Comparison of ENCODE assay signal across 24 mouse cellular contexts in the genomic region with DNA sequence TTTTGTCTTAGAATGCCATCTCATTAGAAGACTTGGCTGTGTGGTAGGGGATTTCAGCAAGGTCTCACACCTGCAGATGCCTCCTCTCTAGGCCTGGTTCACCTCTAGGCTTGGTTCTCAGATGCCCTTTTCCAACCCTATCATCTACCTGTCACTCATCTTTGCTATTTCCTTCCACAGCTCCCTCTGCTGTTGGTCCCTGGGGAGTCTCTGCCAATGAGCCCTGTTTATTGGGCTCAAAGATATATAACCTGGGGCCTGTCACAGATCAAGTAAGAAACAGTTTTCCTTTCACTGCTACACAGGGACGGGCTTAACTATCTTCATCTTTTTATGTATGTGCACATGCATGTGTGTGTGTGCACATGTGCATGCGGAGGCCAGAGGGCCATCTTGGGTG. TPM values are rescaled to one million over a fixed set of nuclear protein-coding genes. Genes with fewer than 3 reads are reported as not detected.
DNase-seq lines count a peak whose midpoint lies in the region; TF ChIP-seq lines count a peak whose summit lies in the region.
"Had no signal": no experiment of that assay in that cellular context is flagged by ENCODE, and none has a peak within 500 bp of the region (broad histone marks: within the 10 kb centered on the region; RNA-seq: fewer than 3 reads in every experiment).

No protein-coding gene starts in this region.

- H3K4me2 ChIP-seq in CH12.LX (ENCODE audit: insufficient read depth, low read depth, poor library complexity, severe bottlenecking) = no peak overlapping the region
- H3K4me2 ChIP-seq: forebrain, embryonic 12.5 days; intestine, embryonic 15.5 days; liver, embryonic 12.5 days; stomach, embryonic 15.5 days had no signal

- TF ChIP-seq EP300 in CH12.LX (IDR thresholded peaks at IDR 0.05; ENCODE audit: low read length) = no peak

- no peak for TF ChIP-seq CTCF in thymus, adult 2 months (IDR thresholded peaks at IDR 0.05; ENCODE audit: borderline replicate concordance, control insufficient read depth, extremely low read depth, insufficient read depth, low read length, poor library complexity)
- TF ChIP-seq CTCF in CH12.LX (conservative IDR thresholded peaks at IDR 0.05 in 1 of 2, IDR thresholded peaks at IDR 0.05 in 1 of 2; ENCODE audit: low read depth in 2 of 2, low read length in 2 of 2) = peak in 1 of 2 experiments; percentile 11; a peak in 1 of 4 replicates

- TF ChIP-seq RAD21 in CH12.LX (IDR thresholded peaks at IDR 0.05; ENCODE audit: low read depth, low read length) = no peak

- no peaks in the 10 kb centered on the region for H3K27me3 ChIP-seq in thymus, adult 2 months (ENCODE audit: control insufficient read depth, insufficient read depth, low read length)
- H3K27me3 ChIP-seq in CH12.LX (replicated peaks) = no peaks in the 10 kb centered on the region
- H3K27me3 ChIP-seq: intestine, embryonic 15.5 days; stomach, embryonic 15.5 days had no signal

- no peak for TF ChIP-seq POLR2A in thymus, adult 2 months (IDR thresholded peaks at IDR 0.05; ENCODE audit: control insufficient read depth, extremely low read depth, insufficient read depth, low read length, poor library complexity)
- TF ChIP-seq POLR2A in CH12.LX (IDR thresholded peaks at IDR 0.05; ENCODE audit: low read depth, low read length) = no peak

- dilution Hi-C loops in CH12.LX (cut with MboI; ENCODE audit: extremely low pct_ligation_motif_present, extremely low pct_unique_long_range_greater_than_20kb, low sequenced_read_pairs) = no loop called here

- no peak overlapping the region for H3K9ac ChIP-seq in CH12.LX (ENCODE audit: insufficient read depth, low read depth)
- H3K9ac ChIP-seq: forebrain, embryonic 12.5 days; forebrain, postnatal 0 days; intestine, embryonic 15.5 days; liver, embryonic 12.5 days; liver, postnatal 0 days; stomach, embryonic 15.5 days had no signal

- no peaks in the 10 kb centered on the region for H3K36me3 ChIP-seq in thymus, adult 2 months (ENCODE audit: control insufficient read depth, insufficient read depth, low read length)
- peaks cover 0 to 3% of the 10 kb centered on the region in 2 experiments for H3K36me3 ChIP-seq in CH12.LX (replicated peaks in 1 of 2; ENCODE audit: control insufficient read depth in 1 of 2, insufficient read depth in 1 of 2, low read length in 1 of 2)
- H3K36me3 ChIP-seq: intestine, embryonic 15.5 days had no signal

- DNase-seq in thymus, adult 2 months = peak; percentile 49
- DNase-seq in thymus, adult 18-20 months = no peak
- DNase-seq in CH12.LX (ENCODE audit: extremely low read depth) = peak; percentile 12
- DNase-seq in thymus, postnatal 14 days = peak; percentile 61
- DNase-seq in ovary, adult 18-20 months (ENCODE audit: low spot score) = no peak
- DNase-seq in ovary, postnatal 14 days (ENCODE audit: low spot score) = no peak
- DNase-seq: adrenal gland, postnatal 25 days; cerebellum, adult 11-12 months; cerebellum, adult 9-11 months; forebrain, postnatal 0 days; gastrocnemius, postnatal 10 days; heart, postnatal 14 days; kidney, postnatal 25 days; left cerebral cortex, postnatal 4 days; liver, postnatal 0 days; lung, postnatal 4 days; midbrain, embryonic 14.5 days; right cerebral cortex, postnatal 25 days had no signal

- in situ Hi-C loops in CH12.LX (cut with MboI; ENCODE audit: low pct_ligation_motif_present, low pct_unique_long_range_greater_than_20kb, low sequenced_read_pairs) = no loop called here

- H3K79me2 ChIP-seq in CH12.LX (replicated peaks; ENCODE audit: control insufficient read depth, extremely low read depth, insufficient read depth, poor library complexity, severe bottlenecking) = no peaks in the 10 kb centered on the region

- peaks cover 9% of the 10 kb centered on the region for H3K4me1 ChIP-seq in thymus, adult 2 months (replicated peaks; ENCODE audit: control insufficient read depth, insufficient read depth, low read length)
- peaks cover 0 to 4% of the 10 kb centered on the region in 2 experiments; a peak in 1 of 4 replicates for H3K4me1 ChIP-seq in CH12.LX (ENCODE audit: control insufficient read depth in 1 of 2, insufficient read depth in 2 of 2)
- H3K4me1 ChIP-seq: intestine, embryonic 15.5 days; liver, embryonic 12.5 days; megakaryocyte, embryonic 14.5 days had no signal

- no peak overlapping the region for H3K4me3 ChIP-seq in thymus, adult 2 months (ENCODE audit: control insufficient read depth, insufficient read depth, low read length)
- no peak overlapping the region for H3K4me3 ChIP-seq in CH12.LX (replicated peaks in 1 of 3; ENCODE audit: low read depth in 2 of 3, low read length in 2 of 3, poor library complexity in 1 of 3)
- H3K4me3 ChIP-seq: erythroblast, embryonic 14.5 days; forebrain, embryonic 12.5 days; intestine, embryonic 15.5 days; liver, embryonic 12.5 days; megakaryocyte, embryonic 14.5 days; stomach, embryonic 15.5 days had no signal

- no peak overlapping the region for H3K27ac ChIP-seq in thymus, adult 2 months (ENCODE audit: control insufficient read depth, insufficient read depth, low read length)
- no peak overlapping the region for H3K27ac ChIP-seq in CH12.LX (ENCODE audit: insufficient read depth, low read depth)
- H3K27ac ChIP-seq: forebrain, embryonic 12.5 days; intestine, embryonic 15.5 days; liver, embryonic 12.5 days; stomach, embryonic 15.5 days had no signal

- WGBS in thymus, adult 2 months = 96% methylated on average over 2 of the region's 2 CpGs

- no peaks in the 10 kb centered on the region for H3K9me3 ChIP-seq in CH12.LX (replicated peaks; ENCODE audit: low read length)
- H3K9me3 ChIP-seq: forebrain, embryonic 12.5 days; intestine, embryonic 15.5 days; liver, embryonic 12.5 days; megakaryocyte, embryonic 14.5 days; stomach, embryonic 15.5 days had no signal

TF ChIP-seq in CH12.LX, 34 proteins besides CTCF, POLR2A, EP300 and RAD21:
- TF ChIP-seq TCF12 (IDR thresholded peaks at IDR 0.05; ENCODE audit: low read depth, low read length) (0 out of 2 replicates have a peak, but pooled peaks have one; percentile 12), GABPA (IDR thresholded peaks at IDR 0.05; ENCODE audit: insufficient replicate concordance, low read depth, low read length) (no peak)

RNA-seq across cellular contexts. Expression of gene Fancc, which starts 5.3 kb away (rescaled TPM):
- 14.7 and 20.4 TPM in 2 replicates for polyA plus RNA-seq in thymus, adult 2 months (2012; rRNA removed)
- total RNA-seq in CH12.LX (2012; rRNA removed) (10.6 and 12.4 TPM in 2 replicates), CH12.LX (2014; rRNA removed) (7.6 and 8.2 TPM in 2 replicates)
- 8.7 and 11.7 TPM in 2 replicates for polyA plus RNA-seq in CH12.LX (2012; ENCODE audit: insufficient read length, low read depth)

Comparison
In these comparisons a context has a peak if more than half of its experiments do, and no peak if none do; other contexts are left out.
1. DNase-seq: peak in thymus, adult 2 months (single experiment), CH12.LX (single experiment) and thymus, postnatal 14 days (single experiment); none in thymus, adult 18-20 months (0 of 2), ovary, adult 18-20 months (single experiment) and ovary, postnatal 14 days (single experiment).